Mouse (Mus musculus): ENCODE measurements at regions not wholly inside any gene's neighbourhood (a gene's known extent, or its start where the extent isn't known, plus 50 kb on each side); places are given as distances from the start of the nearest gene placed in this dataset.
A peak's percentile ranks its signal among the peaks of the same experiment; 100 is the strongest.

- no peak for DNase-seq
These were observed 239.4 kb upstream of the Lrig3 start for GRCm38 (mm10) chr10:125726546-125726945.

GRCm38 (mm10) chr10:125735744-125736494 is 230.0 kb upstream of the Lrig3 start:
- no peak for DNase-seq

- no peak for DNase-seq
These were observed 222.8 kb upstream of the Lrig3 start for GRCm38 (mm10) chr10:125743181-125743580.

- DNase-seq = no peak
These were observed 216.9 kb upstream of the Lrig3 start for GRCm38 (mm10) chr10:125749031-125749585.

- DNase-seq = no peak
These were observed 213.3 kb upstream of the Lrig3 start for GRCm38 (mm10) chr10:125752506-125753218.

GRCm38 (mm10) chr10:125759171-125759570 is 206.8 kb upstream of the Lrig3 start:
- DNase-seq = no peak

- DNase-seq = no peak
These were observed 203.4 kb upstream of the Lrig3 start for GRCm38 (mm10) chr10:125762367-125763068.

GRCm38 (mm10) chr10:125764402-125765102 is 201.4 kb upstream of the Lrig3 start:
- peak; percentile 11 for DNase-seq

GRCm38 (mm10) chr10:125765103-125765820 is 200.7 kb upstream of the Lrig3 start:
- DNase-seq = no peak

- DNase-seq = no peak
These were observed 197.7 kb upstream of the Lrig3 start for GRCm38 (mm10) chr10:125768281-125768680.

GRCm38 (mm10) chr10:125773541-125773940 is 192.4 kb upstream of the Lrig3 start:
- no peak for DNase-seq

GRCm38 (mm10) chr10:125782486-125782885 is 183.5 kb upstream of the Lrig3 start:
- DNase-seq = no peak

- DNase-seq = peak; percentile 8
These were observed 181.1 kb upstream of the Lrig3 start for GRCm38 (mm10) chr10:125784896-125785295.

- DNase-seq = no peak
These were observed 180.3 kb upstream of the Lrig3 start for GRCm38 (mm10) chr10:125785448-125786196.

GRCm38 (mm10) chr10:125786197-125786879 is 179.6 kb upstream of the Lrig3 start:
- DNase-seq = no peak

- DNase-seq = no peak
These were observed 179.1 kb upstream of the Lrig3 start for GRCm38 (mm10) chr10:125786880-125787337.

GRCm38 (mm10) chr10:125787441-125788060 is 178.4 kb upstream of the Lrig3 start:
- DNase-seq = no peak

- DNase-seq = no peak
These were observed 177.7 kb upstream of the Lrig3 start for GRCm38 (mm10) chr10:125788262-125788661.

GRCm38 (mm10) chr10:125790924-125791323 is 175.0 kb upstream of the Lrig3 start:
- no peak for DNase-seq

- no peak for DNase-seq
These were observed 171.5 kb upstream of the Lrig3 start for GRCm38 (mm10) chr10:125794504-125794903.

Data from right cerebral cortex, postnatal 14 days (tissue).